Mouse (Mus musculus) ES-Bruce4 (cell line): ENCODE results near the gene Mxra7. TPM values are rescaled to one million over a fixed set of nuclear protein-coding genes. Genes with fewer than 3 reads are reported as not detected.

Source experiments
- H3K27ac ChIP-seq: 2 replicates; pipeline ENCODE4 v1.5.1; 2012; ENCODE audit warnings: low read length, inconsistent platforms; ENCODE audit not compliant: insufficient read depth
- H3K27me3 ChIP-seq: 2 replicates; pipeline ENCODE4 v1.6.1; 2012; ENCODE audit warnings: mild to moderate bottlenecking, low read length, inconsistent platforms; ENCODE audit not compliant: control insufficient read depth, poor library complexity, insufficient read depth, severe bottlenecking
- H3K36me3 ChIP-seq: 2 replicates; pipeline ENCODE4 v1.6.1; 2012; ENCODE audit warnings: inconsistent platforms, mild to moderate bottlenecking, low read length, moderate library complexity; ENCODE audit not compliant: control insufficient read depth, poor library complexity, insufficient read depth, severe bottlenecking
- H3K4me1 ChIP-seq: one replicate; pipeline ENCODE4 v1.8.1; 2011; ENCODE audit warnings: low read length; ENCODE audit not compliant: control insufficient read depth, insufficient read depth
- H3K4me3 ChIP-seq: 2 replicates; pipeline ENCODE4 v1.5.1; 2011; ENCODE audit warnings: low read depth, mild to moderate bottlenecking, low read length
- H3K9ac ChIP-seq: 2 replicates; pipeline ENCODE4 v1.6.1; 2012; ENCODE audit warnings: low read depth, mild to moderate bottlenecking, inconsistent platforms; ENCODE audit not compliant: poor library complexity, severe bottlenecking
- H3K9me3 ChIP-seq: replicated peaks from 2 replicates; pipeline ENCODE4 v1.6.1; 2012; ENCODE audit warnings: mild to moderate bottlenecking, low read length, inconsistent platforms; ENCODE audit not compliant: control insufficient read depth, poor library complexity, insufficient read depth, severe bottlenecking
- CTCF ChIP-seq: IDR thresholded peaks from one replicate; pipeline ENCODE4 v1.8.1; 2011; ENCODE audit warnings: low read depth, low read length
- EP300 ChIP-seq: IDR thresholded peaks from 2 replicates; pipeline ENCODE4 v1.6.1; 2011; ENCODE audit warnings: low read depth, low read length; ENCODE audit not compliant: insufficient read depth
- POLR2A ChIP-seq: IDR thresholded peaks from one replicate; pipeline ENCODE4 v1.8.1; 2011; ENCODE audit warnings: low read length; ENCODE audit not compliant: insufficient read depth
- polyA plus RNA-seq: library from polyadenylated mRNA; stranded (reverse); fragments of >200 nt; gene quantifications from 2 replicates; pipeline ENCODE4 v1.2.4, GENCODE M21; 2011; ENCODE audit warnings: low read depth; ENCODE audit not compliant: missing spikeins, insufficient read depth, insufficient read length

Gene Mxra7
- polyA plus RNA-seq, 1 experiment, result 20.4 TPM

DNA sequence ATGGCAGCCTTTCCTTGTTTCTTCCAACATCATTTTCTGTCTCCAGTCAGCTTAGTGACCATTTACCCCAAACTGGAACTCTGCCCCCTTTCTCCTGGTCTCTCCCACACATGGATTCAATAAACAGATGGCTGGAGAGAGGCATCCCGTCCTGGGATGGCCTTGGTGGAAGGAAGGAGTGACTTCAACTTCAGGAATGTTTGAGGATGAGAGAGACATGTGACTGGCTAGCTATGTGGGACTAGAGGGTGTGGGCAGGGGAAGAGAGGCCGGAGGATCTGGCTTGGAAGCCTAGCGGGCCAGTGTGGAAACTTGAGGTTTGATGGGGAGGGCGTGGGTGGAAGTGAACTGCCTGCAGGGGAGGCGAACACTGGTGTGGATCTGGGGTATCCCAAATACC is 11.1 kb downstream of the Mxra7 start:
- H3K9ac ChIP-seq, result no peak overlapping the region

DNA sequence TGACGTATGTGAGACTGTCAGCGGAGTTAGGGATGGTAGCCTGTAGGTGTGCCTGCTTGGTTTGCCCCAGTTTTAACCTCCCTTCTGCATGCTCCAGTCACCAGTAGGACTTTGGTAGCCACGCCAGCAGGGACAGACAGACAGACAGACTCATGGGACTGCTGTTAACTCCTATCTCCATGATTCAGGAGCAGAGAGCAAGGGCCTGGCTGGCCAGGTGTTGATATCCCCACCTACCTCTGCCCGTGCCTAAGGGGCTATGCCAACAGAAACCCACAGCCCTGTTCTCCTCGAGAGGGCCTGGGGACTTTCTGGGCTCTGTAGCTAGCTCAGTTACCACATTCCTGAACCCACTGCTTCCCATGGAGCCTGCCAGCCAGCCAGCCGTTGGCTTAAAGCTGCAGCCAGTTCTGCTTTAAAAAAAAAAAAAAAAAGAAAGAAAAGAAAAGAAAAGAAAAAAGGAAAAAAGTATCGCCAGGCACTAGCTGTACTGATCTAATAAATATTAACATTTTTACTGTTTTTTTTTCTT is 12.9 kb downstream of the Mxra7 start:
- Histone ChIP-seq H3K4me3 (0 out of 2 replicates have a peak overlapping the region, but pooled peaks have one; percentile 0), H3K4me1 (peaks cover 10% of the 10 kb centered on the region), H3K36me3 (no peaks in the 10 kb centered on the region), H3K27ac (peak overlapping the region; percentile 51; the same call in 1 of the 2 replicates), H3K9me3 (no peaks in the 10 kb centered on the region), H3K9ac (no peak overlapping the region), H3K27me3 (no peaks in the 10 kb centered on the region)
- TF ChIP-seq CTCF (no peak), EP300 (no peak), POLR2A (no peak)

More for the DNA sequence above, 11.1 kb downstream of the Mxra7 start:
- Histone ChIP-seq H3K36me3 (no peaks in the 10 kb centered on the region), H3K9me3 (no peaks in the 10 kb centered on the region), H3K4me3 (no peak overlapping the region), H3K27me3 (no peaks in the 10 kb centered on the region), H3K4me1 (peaks cover 10% of the 10 kb centered on the region), H3K27ac (no peak overlapping the region)
- TF ChIP-seq EP300 (no peak), POLR2A (no peak), CTCF (no peak)

DNA sequence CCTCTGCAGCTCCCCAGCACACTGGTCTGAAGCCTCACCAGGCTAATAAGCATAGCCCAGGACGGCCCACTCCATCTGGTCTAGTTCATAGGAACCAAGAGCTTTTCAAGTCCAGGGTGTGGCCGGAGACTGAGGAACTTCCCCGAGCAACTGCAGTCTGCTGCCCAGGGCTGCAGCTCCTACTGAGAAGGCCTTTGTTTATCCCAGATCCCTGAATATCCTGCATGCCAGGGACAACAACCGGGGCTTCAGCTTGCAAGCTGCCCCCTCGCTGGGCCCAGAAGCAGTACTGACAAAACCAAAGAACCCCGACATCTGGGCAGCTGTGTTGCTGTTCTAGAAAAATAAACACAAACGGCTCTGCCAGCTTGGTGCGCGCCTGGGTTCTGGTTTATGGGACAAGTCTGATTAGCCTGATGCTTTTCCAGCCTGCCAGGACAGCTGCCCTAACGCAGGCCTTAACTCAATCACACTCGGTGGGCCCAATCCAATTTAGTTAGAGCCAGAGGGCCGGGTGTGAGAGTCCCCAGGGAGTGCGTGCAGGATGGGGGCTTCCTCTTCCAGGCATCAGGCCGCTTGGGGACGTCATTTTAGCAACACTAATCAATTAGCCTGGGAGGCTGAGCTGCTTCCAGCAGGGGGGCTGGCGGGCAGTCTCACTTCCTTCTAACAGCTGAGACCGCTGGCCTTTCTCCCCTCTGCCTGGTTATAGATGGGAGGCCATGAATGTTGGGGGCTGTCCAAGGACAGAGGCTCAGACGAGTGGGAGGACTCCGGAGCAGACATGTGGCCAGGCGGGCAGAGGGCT is 13.6 kb downstream of the Mxra7 start:
- TF ChIP-seq EP300 (peak; percentile 52), CTCF (no peak), POLR2A (no peak)
- peak overlapping the region; percentile 70 for H3K27ac ChIP-seq
- H3K36me3 ChIP-seq, result no peaks in the 10 kb centered on the region
- 0 out of 2 replicates have a peak overlapping the region, but pooled peaks have one; percentile 19 for H3K4me3 ChIP-seq
- H3K27me3 ChIP-seq, result no peaks in the 10 kb centered on the region
- H3K4me1 ChIP-seq, result peaks cover 10% of the 10 kb centered on the region
- no peaks in the 10 kb centered on the region for H3K9me3 ChIP-seq
- 0 out of 2 replicates have a peak overlapping the region, but pooled peaks have one; percentile 8 for H3K9ac ChIP-seq

DNA sequence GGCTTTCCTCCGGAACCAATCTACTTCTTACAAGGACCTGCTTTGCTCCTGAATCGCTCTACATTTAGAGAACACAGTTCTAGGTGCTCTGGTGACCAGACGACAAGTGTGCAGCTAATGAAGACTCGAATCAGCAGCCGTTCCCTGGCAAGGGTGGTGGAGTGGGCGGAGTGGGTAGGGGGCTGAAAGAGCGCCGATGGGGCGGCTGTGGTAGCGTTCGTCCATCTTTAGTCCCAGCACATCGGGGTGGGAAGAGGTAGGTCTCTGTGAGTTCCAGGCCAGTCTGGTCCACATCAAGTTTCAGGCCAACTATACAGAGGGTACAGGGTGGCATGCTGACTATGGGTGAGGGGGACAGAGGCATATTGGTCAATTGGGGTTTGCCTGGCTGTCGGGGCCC is 14.2 kb downstream of the Mxra7 start:
- H3K9me3 ChIP-seq, result no peaks in the 10 kb centered on the region
- H3K9ac ChIP-seq, result peak overlapping the region; percentile 8
- H3K36me3 ChIP-seq, result no peaks in the 10 kb centered on the region
- TF ChIP-seq POLR2A (no peak), EP300 (no peak), CTCF (no peak)
- H3K4me1 ChIP-seq, result peaks cover 10% of the 10 kb centered on the region
- H3K27me3 ChIP-seq, result no peaks in the 10 kb centered on the region
- peak overlapping the region; percentile 19; the same call in 1 of the 2 replicates for H3K4me3 ChIP-seq
- peak overlapping the region; percentile 70 for H3K27ac ChIP-seq

DNA sequence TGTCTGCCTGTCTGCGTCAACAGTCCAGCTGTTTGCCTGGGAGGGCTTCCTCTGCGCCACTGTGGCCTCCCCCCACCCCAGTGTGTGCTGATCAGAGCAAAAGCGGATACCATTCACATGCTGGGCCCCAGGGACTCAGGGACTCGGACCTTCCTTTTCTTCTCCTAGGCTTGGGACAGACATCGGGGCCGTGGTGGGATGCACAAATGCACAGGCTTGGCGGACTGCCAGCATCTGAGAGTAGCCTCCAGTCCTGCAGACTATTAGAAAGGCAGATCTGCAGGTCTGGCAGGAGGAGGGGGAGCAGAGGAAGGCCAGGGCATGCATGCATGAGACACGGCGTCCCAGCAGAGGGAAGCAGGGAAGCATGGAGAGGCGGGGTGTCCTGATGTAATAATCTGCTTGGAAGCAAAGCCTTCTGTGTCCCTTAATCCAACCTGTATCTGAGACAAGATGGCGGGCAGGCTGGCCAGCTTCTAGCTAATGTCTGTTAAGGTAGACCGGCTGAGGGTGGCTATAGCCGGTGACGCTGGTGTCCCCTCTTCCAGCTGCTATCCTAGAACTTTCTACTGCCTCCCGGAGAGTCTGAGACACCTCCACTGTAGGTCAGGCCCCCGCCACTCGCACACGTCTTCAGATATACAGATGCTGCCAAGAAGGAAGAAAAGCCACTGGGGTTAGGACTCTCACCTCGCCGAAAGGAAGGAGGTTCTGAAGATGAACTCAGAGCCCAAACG is 14.9 kb downstream of the Mxra7 start:
- Histone ChIP-seq H3K9ac (peak overlapping the region; percentile 8; the same call in 1 of the 2 replicates), H3K9me3 (no peaks in the 10 kb centered on the region), H3K36me3 (no peaks in the 10 kb centered on the region), H3K27me3 (no peaks in the 10 kb centered on the region), H3K27ac (no peak overlapping the region), H3K4me1 (peaks cover 10% of the 10 kb centered on the region), H3K4me3 (peak overlapping the region; percentile 19; the same call in 1 of the 2 replicates)
- no peak for TF ChIP-seq EP300
- TF ChIP-seq CTCF, result no peak
- TF ChIP-seq POLR2A, result no peak
